Mouse (Mus musculus) stomach, postnatal 0 days (tissue): ENCODE data around the gene Wbp2nl. TPM values are rescaled to one million over a fixed set of nuclear protein-coding genes. Genes with fewer than 3 reads are reported as not detected.

Experiments used
- ATAC-seq: fragments of 200-750 bp; cut with Nextera tagmentation; 2 replicates; pipeline ENCODE4 v1.8.0; 2017; ENCODE audit not compliant: low FRiP score, low TSS enrichment
- DNase-seq: peaks from one replicate; pipeline ENCODE4 v3.0.0-alpha.2; 2016; ENCODE audit warnings: low spot score
- H3K27ac ChIP-seq: fragments of 300-500 bp; sonication (generic); replicated peaks from 2 replicates; pipeline ENCODE4 v1.5.1; 2014; ENCODE audit warnings: mild to moderate bottlenecking, control low read depth
- H3K27me3 ChIP-seq: fragments of 300-500 bp; sonication (generic); 2 replicates; pipeline ENCODE4 v1.6.1; 2014; ENCODE audit warnings: low read length; ENCODE audit not compliant: control insufficient read depth, insufficient read depth
- H3K36me3 ChIP-seq: fragments of 300-500 bp; sonication (generic); 2 replicates; pipeline ENCODE4 v1.6.1; 2014; ENCODE audit warnings: low read length, mixed read lengths; ENCODE audit not compliant: control insufficient read depth, insufficient read depth
- H3K4me1 ChIP-seq: fragments of 300-500 bp; sonication (generic); replicated peaks from 2 replicates; pipeline ENCODE4 v1.6.1; 2014; ENCODE audit warnings: antibody characterized with exemption; ENCODE audit not compliant: control insufficient read depth, insufficient read depth
- H3K4me2 ChIP-seq: fragments of 300-500 bp; sonication (generic); replicated peaks from 2 replicates; pipeline ENCODE4 v1.6.1; 2014; ENCODE audit warnings: low read depth, mild to moderate bottlenecking, control low read depth, moderate library complexity
- H3K4me3 ChIP-seq: fragments of 300-500 bp; sonication (generic); 2 replicates; pipeline ENCODE4 v1.5.1; 2014; ENCODE audit warnings: low read depth, low read length, control low read depth
- H3K9ac ChIP-seq: fragments of 300-500 bp; sonication (generic); 2 replicates; pipeline ENCODE4 v1.6.1; 2014; ENCODE audit warnings: mild to moderate bottlenecking, low read length, control low read depth, mixed read lengths
- H3K9me3 ChIP-seq: fragments of 300-500 bp; sonication (generic); 2 replicates; pipeline ENCODE4 v1.6.1; 2016; ENCODE audit warnings: low read length; ENCODE audit not compliant: control insufficient read depth
- CTCF ChIP-seq: IDR thresholded peaks from 2 replicates; pipeline ENCODE4 v1.5.1; 2016; ENCODE audit warnings: antibody characterized with exemption, low read depth, mild to moderate bottlenecking, moderate library complexity
- EP300 ChIP-seq: optimal IDR thresholded peaks from 2 replicates; pipeline ENCODE3; 2016; ENCODE audit warnings: antibody characterized with exemption
- WGBS: fragments of 180-500 bp; shearing (Covaris S2); extraction: QIAGEN DNeasy Blood & Tissue Kit; methylation state at CpG from one replicate; pipeline ENCODE4 v1.1.7; 2014; 5-methylcytosine and 5-hydroxymethylcytosine counted together
- polyA plus RNA-seq: library from polyadenylated mRNA; unstranded; fragments of >200 nt; fragmentation: Nextera tagmentation; extraction: Ambion mirVana; gene quantifications from 2 replicates; pipeline ENCODE4 v1.2.1, GENCODE M21; 2015

The Wbp2nl gene
- polyA plus RNA-seq, 1 experiment from 2014 or later = 0.08 TPM

- TF ChIP-seq EP300 (no peak), CTCF (no peak)
- Histone ChIP-seq H3K4me3 (no peak overlapping the region), H3K27ac (peak overlapping the region; percentile 91; the same call in 1 of the 2 replicates), H3K9ac (peak overlapping the region; percentile 83; the same call in 1 of the 2 replicates), H3K4me2 (peak overlapping the region; percentile 92; the same call in 1 of the 2 replicates), H3K9me3 (no peaks in the 10 kb centered on the region), H3K4me1 (peaks cover 14% of the 10 kb centered on the region), H3K36me3 (no peaks in the 10 kb centered on the region), H3K27me3 (no peaks in the 10 kb centered on the region)
- ATAC-seq (no peak), DNase-seq (no peak)
- WGBS = 70% methylated on average over 5 of the region's 5 CpGs
Measured at GRCm38 (mm10) chr15:82342543-82342935, 43.8 kb downstream of the Wbp2nl start.

DNA sequence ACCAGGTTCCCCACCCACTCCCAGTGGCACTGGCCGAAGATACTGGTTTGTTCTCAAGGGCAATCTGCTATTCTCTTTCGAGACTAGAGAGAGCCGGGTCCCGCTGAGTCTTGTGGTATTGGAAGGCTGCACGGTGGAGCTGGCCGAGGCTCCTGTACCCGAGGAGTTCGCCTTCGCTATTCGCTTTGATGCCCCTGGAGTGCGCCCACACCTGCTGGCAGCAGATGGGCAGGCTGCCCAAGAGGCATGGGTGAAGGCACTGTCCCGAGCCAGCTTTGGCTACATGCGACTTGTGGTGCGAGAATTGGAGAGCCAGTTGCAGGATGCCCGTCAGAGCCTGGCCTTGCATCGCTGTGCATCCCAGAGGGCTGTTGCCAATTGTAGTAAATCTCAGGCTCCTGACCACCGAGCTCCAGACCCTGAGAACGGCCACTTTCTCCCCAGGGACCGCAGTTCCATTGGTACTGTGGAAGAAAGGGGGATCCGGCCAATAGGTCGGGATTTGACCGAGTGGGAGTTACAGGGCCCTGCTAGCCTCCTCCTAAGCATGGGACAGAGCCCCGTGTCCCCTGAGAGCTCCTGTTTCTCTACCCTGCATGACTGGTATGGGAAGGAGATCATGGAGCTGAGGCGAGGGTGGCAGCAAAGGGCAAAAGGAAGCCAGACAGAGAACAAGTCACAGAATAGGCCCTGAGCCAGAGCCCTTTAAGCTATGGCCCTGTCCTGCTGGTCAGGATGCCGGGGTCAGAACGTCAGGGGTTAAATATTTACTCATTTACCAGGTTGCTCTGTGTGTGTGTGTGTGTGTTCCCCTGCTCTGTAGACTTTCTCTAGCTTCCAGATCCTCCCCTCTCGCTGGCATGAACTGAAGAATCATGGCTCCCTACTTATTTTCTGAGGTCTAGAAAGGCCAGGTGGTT is 44.9 kb downstream of the Wbp2nl start:
- H3K4me2 ChIP-seq = no peak overlapping the region
- TF ChIP-seq CTCF = no peak
- TF ChIP-seq EP300 = no peak
- H3K4me1 ChIP-seq = peaks cover 11% of the 10 kb centered on the region
- H3K9ac ChIP-seq = no peak overlapping the region
- no peak for DNase-seq
- WGBS = 89% methylated on average over 27 of the region's 27 CpGs
- no peaks in the 10 kb centered on the region for H3K27me3 ChIP-seq
- H3K4me3 ChIP-seq = no peak overlapping the region
- no peak for ATAC-seq
- H3K9me3 ChIP-seq = no peaks in the 10 kb centered on the region
- H3K36me3 ChIP-seq = peaks cover 6% of the 10 kb centered on the region; the same call in 1 of the 2 replicates
- no peak overlapping the region for H3K27ac ChIP-seq

- Histone ChIP-seq H3K4me1 (peaks cover 11% of the 10 kb centered on the region), H3K27me3 (no peaks in the 10 kb centered on the region), H3K4me3 (no peak overlapping the region), H3K9ac (no peak overlapping the region), H3K9me3 (no peaks in the 10 kb centered on the region), H3K36me3 (peaks cover 13% of the 10 kb centered on the region), H3K27ac (0 out of 2 replicates have a peak overlapping the region, but pooled peaks have one; percentile 53), H3K4me2 (no peak overlapping the region)
- ATAC-seq (no peak), DNase-seq (no peak)
- TF ChIP-seq EP300 (no peak), CTCF (no peak)
- 76% methylated on average over 6 of the region's 6 CpGs for WGBS
Measured at GRCm38 (mm10) chr15:82344971-82345370, 46.2 kb downstream of the Wbp2nl start.

DNA sequence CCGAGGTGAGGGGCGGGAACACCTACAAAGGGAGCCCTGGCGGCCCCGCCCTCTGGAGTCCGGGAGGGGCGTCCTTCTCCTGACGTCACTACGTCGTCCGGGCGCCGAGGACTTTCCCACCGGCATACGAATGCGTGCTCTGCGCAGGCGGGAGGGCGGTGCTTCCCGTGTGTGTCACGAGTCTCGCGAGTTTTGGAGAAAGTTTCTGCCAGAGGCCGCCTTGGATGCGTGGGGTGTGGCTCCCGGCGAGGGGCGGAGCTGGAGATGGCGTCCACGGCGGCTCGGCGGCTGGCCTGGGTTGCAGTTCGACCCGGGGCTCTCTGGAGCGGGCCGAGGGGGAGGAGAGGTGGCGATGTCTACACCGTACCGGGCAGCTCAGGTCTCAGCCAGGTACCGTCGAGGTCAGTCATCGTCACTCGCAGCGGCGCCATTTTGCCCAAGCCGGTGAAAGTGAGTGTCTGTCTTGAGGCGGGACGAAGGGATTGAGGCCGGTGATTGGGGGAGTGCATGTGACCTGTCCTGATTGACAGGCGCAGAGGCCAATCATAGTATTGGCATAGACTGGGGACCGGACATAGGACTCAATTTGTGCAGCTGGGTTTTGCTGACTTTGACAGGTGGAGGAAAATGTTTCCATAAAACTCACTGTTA is 47.2 kb downstream of the Wbp2nl start:
- Histone ChIP-seq H3K4me3 (peak overlapping the region; percentile 66), H3K9me3 (no peaks in the 10 kb centered on the region), H3K4me1 (peaks cover 9% of the 10 kb centered on the region), H3K27me3 (no peaks in the 10 kb centered on the region), H3K9ac (peak overlapping the region; percentile 79), H3K36me3 (peaks cover 17% of the 10 kb centered on the region), H3K4me2 (peak overlapping the region; percentile 67), H3K27ac (peak overlapping the region; percentile 93)
- whole genome bisulfite sequencing = under 1% methylated on average over 51 of the region's 51 CpGs
- peak; percentile 96 for ATAC-seq
- peak; percentile 98 for DNase-seq
- 0 out of 2 replicates have a peak, but pooled peaks have one; percentile 3 for TF ChIP-seq CTCF
- peak; percentile 94 for TF ChIP-seq EP300

- DNase-seq (no peak), ATAC-seq (no peak)
- TF ChIP-seq CTCF (peak; percentile 49), EP300 (no peak)
- Histone ChIP-seq H3K4me3 (peak overlapping the region; percentile 66), H3K4me1 (peaks cover 7% of the 10 kb centered on the region; the same call in 1 of the 2 replicates), H3K27ac (peak overlapping the region; percentile 93), H3K36me3 (peaks cover 17% of the 10 kb centered on the region), H3K9ac (peak overlapping the region; percentile 28), H3K4me2 (peak overlapping the region; percentile 67), H3K9me3 (no peaks in the 10 kb centered on the region), H3K27me3 (no peaks in the 10 kb centered on the region)
- 26% methylated on average over 14 of the region's 14 CpGs for WGBS
Measured at GRCm38 (mm10) chr15:82346580-82347302, 48.0 kb downstream of the Wbp2nl start.
